Mouse (Mus musculus): Measurements from ENCODE around the gene Lce1l.

- TF ChIP-seq CTCF (IDR thresholded peaks at IDR 0.05; ENCODE audit: low read depth), result no peak
- no peak for TF ChIP-seq EP300 (IDR thresholded peaks at IDR 0.05; ENCODE audit: low read depth)
Observed at GRCm38 (mm10) chr3:92827108-92827507, 24.0 kb downstream of the Lce1l start, which contains the start of gene Kprp.
